Mouse (Mus musculus): Measurements from ENCODE around the gene Aoc1. TPM values are rescaled to one million over a fixed set of nuclear protein-coding genes. Genes with fewer than 3 reads are reported as not detected.

Gene Aoc1
- polyA plus RNA-seq, 1 experiment from 2014 or later = 2.5 TPM

GRCm38 (mm10) chr6:48836146-48836545 is 36.5 kb upstream of the Aoc1 start:
- Histone ChIP-seq H3K27me3 (replicated peaks; ENCODE audit: control insufficient read depth, insufficient read depth, low read length) (no peaks in the 10 kb centered on the region), H3K9ac (ENCODE audit: low read length) (no peak overlapping the region), H3K36me3 (ENCODE audit: control insufficient read depth, insufficient read depth, low read length) (peaks cover 56% of the 10 kb centered on the region), H3K4me3 (ENCODE audit: low read depth, low read length) (no peak overlapping the region), H3K4me1 (replicated peaks; ENCODE audit: control insufficient read depth, insufficient read depth, low read length) (peaks cover 26% of the 10 kb centered on the region), H3K9me3 (ENCODE audit: control insufficient read depth, low read length) (peaks cover 5% of the 10 kb centered on the region; the same call in 1 of the 2 replicates), H3K4me2 (ENCODE audit: low read length) (no peak overlapping the region), H3K27ac (ENCODE audit: low read depth) (no peak overlapping the region)
- DNase-seq (ENCODE audit: low spot score) (no peak), ATAC-seq (replicated peaks; ENCODE audit: low FRiP score, low TSS enrichment, low read depth) (no peak)
- 85% methylated on average over 5 of the region's 5 CpGs for WGBS

- no peak overlapping the region for H3K9ac ChIP-seq (ENCODE audit: low read length)
- H3K36me3 ChIP-seq (ENCODE audit: control insufficient read depth, insufficient read depth, low read length) = peaks cover 55% of the 10 kb centered on the region
- no peak overlapping the region for H3K4me2 ChIP-seq (ENCODE audit: low read length)
- peak; percentile 16 for DNase-seq (ENCODE audit: low spot score)
- no peak overlapping the region for H3K4me3 ChIP-seq (ENCODE audit: low read depth, low read length)
- H3K4me1 ChIP-seq (replicated peaks; ENCODE audit: control insufficient read depth, insufficient read depth, low read length) = peaks cover 36% of the 10 kb centered on the region
- 80% methylated on average over 7 of the region's 7 CpGs for WGBS
- no peaks in the 10 kb centered on the region for H3K27me3 ChIP-seq (replicated peaks; ENCODE audit: control insufficient read depth, insufficient read depth, low read length)
- ATAC-seq (replicated peaks; ENCODE audit: low FRiP score, low TSS enrichment, low read depth) = no peak
- H3K9me3 ChIP-seq (ENCODE audit: control insufficient read depth, low read length) = no peaks in the 10 kb centered on the region; the same call in 1 of the 2 replicates
- no peak overlapping the region for H3K27ac ChIP-seq (ENCODE audit: low read depth)
Observed at GRCm38 (mm10) chr6:48837516-48837915, 35.2 kb upstream of the Aoc1 start.

- Histone ChIP-seq H3K27ac (ENCODE audit: low read depth) (no peak overlapping the region), H3K9me3 (ENCODE audit: control insufficient read depth, low read length) (no peaks in the 10 kb centered on the region), H3K27me3 (replicated peaks; ENCODE audit: control insufficient read depth, insufficient read depth, low read length) (no peaks in the 10 kb centered on the region), H3K36me3 (ENCODE audit: control insufficient read depth, insufficient read depth, low read length) (peaks cover 55% of the 10 kb centered on the region), H3K4me3 (ENCODE audit: low read depth, low read length) (no peak overlapping the region), H3K4me1 (replicated peaks; ENCODE audit: control insufficient read depth, insufficient read depth, low read length) (peaks cover 38% of the 10 kb centered on the region), H3K4me2 (ENCODE audit: low read length) (peak overlapping the region; percentile 61), H3K9ac (ENCODE audit: low read length) (no peak overlapping the region)
- 64% methylated on average over 6 of the region's 6 CpGs for WGBS
- DNase-seq (ENCODE audit: low spot score) = peak; percentile 29
- no peak for ATAC-seq (replicated peaks; ENCODE audit: low FRiP score, low TSS enrichment, low read depth)
Observed at GRCm38 (mm10) chr6:48838321-48839080, 34.2 kb upstream of the Aoc1 start.

- H3K27me3 ChIP-seq (replicated peaks; ENCODE audit: control insufficient read depth, insufficient read depth, low read length) = no peaks in the 10 kb centered on the region
- peak within 1 kb of the TSS; percentile 65 for H3K4me3 ChIP-seq (ENCODE audit: low read depth, low read length)
- DNase-seq (ENCODE audit: low spot score) = no peak
- H3K9ac ChIP-seq (ENCODE audit: low read length) = peak within 1 kb of the TSS; percentile 73
- WGBS = 2% methylated on average over 7 of the region's 7 CpGs
- H3K27ac ChIP-seq (ENCODE audit: low read depth) = peak within 1 kb of the TSS; percentile 96
- H3K4me2 ChIP-seq (ENCODE audit: low read length) = peak within 1 kb of the TSS; percentile 61
- peaks cover 55% of the 10 kb centered on the region for H3K36me3 ChIP-seq (ENCODE audit: control insufficient read depth, insufficient read depth, low read length)
- peak; percentile 34 for ATAC-seq (replicated peaks; ENCODE audit: low FRiP score, low TSS enrichment, low read depth)
- H3K9me3 ChIP-seq (ENCODE audit: control insufficient read depth, low read length) = no peaks in the 10 kb centered on the region
- peaks cover 38% of the 10 kb centered on the region for H3K4me1 ChIP-seq (replicated peaks; ENCODE audit: control insufficient read depth, insufficient read depth, low read length)
Observed at GRCm38 (mm10) chr6:48840371-48840969, 32.2 kb upstream of the Aoc1 start, which contains the start of gene Tmem176a. TSS of gene Tmem176a (plus strand) at chr6:48840919.

- Histone ChIP-seq H3K36me3 (ENCODE audit: control insufficient read depth, insufficient read depth, low read length) (peaks cover 50% of the 10 kb centered on the region), H3K27me3 (replicated peaks; ENCODE audit: control insufficient read depth, insufficient read depth, low read length) (no peaks in the 10 kb centered on the region), H3K4me2 (ENCODE audit: low read length) (peak within 1 kb of the TSS; percentile 61), H3K27ac (ENCODE audit: low read depth) (peak within 1 kb of the TSS; percentile 96), H3K4me1 (replicated peaks; ENCODE audit: control insufficient read depth, insufficient read depth, low read length) (peaks cover 38% of the 10 kb centered on the region), H3K9ac (ENCODE audit: low read length) (peak within 1 kb of the TSS; percentile 73), H3K9me3 (ENCODE audit: control insufficient read depth, low read length) (no peaks in the 10 kb centered on the region), H3K4me3 (ENCODE audit: low read depth, low read length) (peak within 1 kb of the TSS; percentile 65)
- DNase-seq (ENCODE audit: low spot score) = peak; percentile 97
- 3% methylated on average over 6 of the region's 6 CpGs for WGBS
- ATAC-seq (replicated peaks; ENCODE audit: low FRiP score, low TSS enrichment, low read depth) = peak; percentile 95
Observed at GRCm38 (mm10) chr6:48840973-48841625, 31.6 kb upstream of the Aoc1 start, which contains the start of gene Tmem176b. TSS of gene Tmem176b (minus strand) at chr6:48841496.

- Histone ChIP-seq H3K9ac (ENCODE audit: low read length) (peak overlapping the region; percentile 70), H3K4me3 (ENCODE audit: low read depth, low read length) (peak overlapping the region; percentile 65), H3K27ac (ENCODE audit: low read depth) (peak overlapping the region; percentile 96), H3K4me2 (ENCODE audit: low read length) (peak overlapping the region; percentile 61), H3K9me3 (ENCODE audit: control insufficient read depth, low read length) (no peaks in the 10 kb centered on the region), H3K27me3 (replicated peaks; ENCODE audit: control insufficient read depth, insufficient read depth, low read length) (no peaks in the 10 kb centered on the region), H3K4me1 (replicated peaks; ENCODE audit: control insufficient read depth, insufficient read depth, low read length) (peaks cover 38% of the 10 kb centered on the region), H3K36me3 (ENCODE audit: control insufficient read depth, insufficient read depth, low read length) (peaks cover 40% of the 10 kb centered on the region)
- ATAC-seq (replicated peaks; ENCODE audit: low FRiP score, low TSS enrichment, low read depth) = no peak
- DNase-seq (ENCODE audit: low spot score) = no peak
- 53% methylated on average over 11 of the region's 11 CpGs for WGBS
Observed at GRCm38 (mm10) chr6:48842111-48842842, 30.4 kb upstream of the Aoc1 start.

GRCm38 (mm10) chr6:48845086-48845485 is 27.6 kb upstream of the Aoc1 start:
- 62% methylated on average over 4 of the region's 4 CpGs for WGBS
- Histone ChIP-seq H3K9me3 (ENCODE audit: control insufficient read depth, low read length) (no peaks in the 10 kb centered on the region), H3K27me3 (replicated peaks; ENCODE audit: control insufficient read depth, insufficient read depth, low read length) (no peaks in the 10 kb centered on the region), H3K4me3 (ENCODE audit: low read depth, low read length) (no peak overlapping the region), H3K4me1 (replicated peaks; ENCODE audit: control insufficient read depth, insufficient read depth, low read length) (peaks cover 18% of the 10 kb centered on the region), H3K27ac (ENCODE audit: low read depth) (no peak overlapping the region), H3K9ac (ENCODE audit: low read length) (no peak overlapping the region), H3K36me3 (ENCODE audit: control insufficient read depth, insufficient read depth, low read length) (peaks cover 31% of the 10 kb centered on the region), H3K4me2 (ENCODE audit: low read length) (no peak overlapping the region)
- no peak for ATAC-seq (replicated peaks; ENCODE audit: low FRiP score, low TSS enrichment, low read depth)
- DNase-seq (ENCODE audit: low spot score) = no peak

GRCm38 (mm10) chr6:48851820-48852491 is 20.7 kb upstream of the Aoc1 start:
- DNase-seq (ENCODE audit: low spot score) = peak; percentile 84
- no peaks in the 10 kb centered on the region; the same call in 1 of the 2 replicates for H3K4me1 ChIP-seq (replicated peaks; ENCODE audit: control insufficient read depth, insufficient read depth, low read length)
- H3K4me2 ChIP-seq (ENCODE audit: low read length) = peak overlapping the region; percentile 61
- H3K4me3 ChIP-seq (ENCODE audit: low read depth, low read length) = peak overlapping the region; percentile 29
- peak overlapping the region; percentile 92 for H3K27ac ChIP-seq (ENCODE audit: low read depth)
- no peaks in the 10 kb centered on the region for H3K9me3 ChIP-seq (ENCODE audit: control insufficient read depth, low read length)
- no peaks in the 10 kb centered on the region for H3K27me3 ChIP-seq (replicated peaks; ENCODE audit: control insufficient read depth, insufficient read depth, low read length)
- ATAC-seq (replicated peaks; ENCODE audit: low FRiP score, low TSS enrichment, low read depth) = peak; percentile 81
- peak overlapping the region; percentile 42 for H3K9ac ChIP-seq (ENCODE audit: low read length)
- H3K36me3 ChIP-seq (ENCODE audit: control insufficient read depth, insufficient read depth, low read length) = no peaks in the 10 kb centered on the region
- under 1% methylated on average over 29 of the region's 29 CpGs for WGBS

Measured in intestine, embryonic 14.5 days (tissue).